Mouse (Mus musculus) cortical plate, adult 2 months (tissue): ENCODE measurements around the gene Shc2.

Experiments
- CTCF ChIP-seq: fragments of 200-500 bp; IDR thresholded peaks from 2 replicates; pipeline ENCODE4 v1.5.1; 2011; ENCODE audit warnings: mild to moderate bottlenecking, control low read depth, low read length; ENCODE audit not compliant: insufficient read depth; ENCODE audit errors: extremely low read depth
- POLR2A ChIP-seq: fragments of 200-500 bp; IDR thresholded peaks from 2 replicates; pipeline ENCODE4 v1.6.1; 2011; ENCODE audit warnings: mild to moderate bottlenecking, low read length, control low read depth; ENCODE audit not compliant: insufficient read depth; ENCODE audit errors: extremely low read depth

- TF ChIP-seq POLR2A (no peak), CTCF (no peak)
Measured at GRCm38 (mm10) chr10:79628377-79628776, 9.3 kb downstream of the Shc2 start.
